Mouse (Mus musculus) midbrain, embryonic 16.5 days (tissue): ENCODE measurements around the gene Cactin. TPM values are rescaled to one million over a fixed set of nuclear protein-coding genes. Genes with fewer than 3 reads are reported as not detected.

Experiments used
- ATAC-seq: fragments of 200-750 bp; cut with Nextera tagmentation; 2 replicates; pipeline ENCODE4 v1.8.0; 2017; ENCODE audit warnings: moderate TSS enrichment
- H3K27ac ChIP-seq: fragments of 300-500 bp; sonication (generic); 2 replicates; pipeline ENCODE4 v1.5.1; 2014; ENCODE audit warnings: mild to moderate bottlenecking, low read length, mixed read lengths
- H3K27me3 ChIP-seq: fragments of 300-500 bp; sonication (generic); 2 replicates; pipeline ENCODE4 v1.6.1; 2014; ENCODE audit warnings: low read depth, low read length, mixed read lengths; ENCODE audit not compliant: control insufficient read depth, insufficient read depth
- H3K36me3 ChIP-seq: fragments of 300-500 bp; sonication (generic); 2 replicates; pipeline ENCODE4 v1.6.1; 2014; ENCODE audit warnings: mild to moderate bottlenecking, low read length, moderate library complexity, mixed read lengths; ENCODE audit not compliant: control insufficient read depth, insufficient read depth
- H3K4me1 ChIP-seq: fragments of 300-500 bp; sonication (generic); 2 replicates; pipeline ENCODE4 v1.6.1; 2014; ENCODE audit warnings: mild to moderate bottlenecking, low read length, mixed read lengths; ENCODE audit not compliant: control insufficient read depth, insufficient read depth
- H3K4me2 ChIP-seq: fragments of 300-500 bp; sonication (generic); 2 replicates; pipeline ENCODE4 v1.6.1; 2014; ENCODE audit warnings: mild to moderate bottlenecking, low read length, mixed read lengths
- H3K4me3 ChIP-seq: fragments of 300-500 bp; sonication (generic); 2 replicates; pipeline ENCODE4 v1.5.1; 2014; ENCODE audit warnings: low read depth, mild to moderate bottlenecking, low read length, moderate library complexity, mixed read lengths
- H3K9ac ChIP-seq: fragments of 300-500 bp; sonication (generic); 2 replicates; pipeline ENCODE4 v1.6.1; 2014; ENCODE audit warnings: low read depth, low read length, mixed read lengths
- H3K9me3 ChIP-seq: fragments of 300-500 bp; sonication (generic); replicated peaks from 2 replicates; pipeline ENCODE4 v1.6.1; 2014; ENCODE audit warnings: mild to moderate bottlenecking, low read length, mixed read lengths; ENCODE audit not compliant: control insufficient read depth, poor library complexity, severe bottlenecking
- WGBS: fragments of 180-500 bp; shearing (Covaris S2); extraction: QIAGEN DNeasy Blood & Tissue Kit; methylation state at CpG from one replicate; pipeline ENCODE4 v1.1.7; 2014; 5-methylcytosine and 5-hydroxymethylcytosine counted together
- polyA plus RNA-seq: library from polyadenylated mRNA; unstranded; fragments of >200 nt; fragmentation: Nextera tagmentation; extraction: Ambion mirVana; gene quantifications from 2 replicates; pipeline ENCODE4 v1.2.1, GENCODE M21; 2015

Gene Cactin
- polyA plus RNA-seq, 1 experiment from 2014 or later, result 27.6 TPM

DNA sequence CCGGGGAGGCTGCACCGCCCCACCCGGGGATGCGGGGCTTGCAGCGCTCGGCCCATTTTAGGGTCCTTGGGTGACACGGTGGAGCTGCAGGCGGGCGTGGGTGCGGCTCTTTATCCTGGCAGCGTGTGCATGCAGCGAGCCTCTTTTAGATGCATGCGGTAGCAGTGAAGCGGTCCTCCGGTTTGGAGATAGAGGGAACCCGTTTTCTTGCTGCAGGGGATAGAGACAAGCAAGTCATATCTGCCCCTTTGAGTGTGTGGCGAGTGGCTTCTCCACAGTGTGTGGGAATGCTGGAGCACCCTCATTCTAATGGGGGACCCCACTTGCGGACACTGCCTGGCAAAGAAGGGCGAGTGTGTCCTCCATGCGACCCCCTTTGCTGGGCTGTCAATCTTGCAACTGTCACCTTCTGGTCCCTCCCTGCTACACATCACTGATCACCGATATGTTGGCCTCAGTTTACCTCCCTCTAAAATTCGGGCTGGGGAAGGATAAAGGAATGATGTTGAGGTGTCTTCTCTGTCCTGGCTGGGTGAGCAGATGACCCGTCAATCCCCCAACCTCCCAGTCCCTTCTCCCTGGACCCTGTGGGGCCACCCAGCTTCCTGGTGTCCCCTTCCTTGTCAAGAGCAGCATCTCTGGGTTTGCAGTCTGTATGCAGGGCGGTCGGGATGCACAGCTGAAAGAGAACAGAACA lies 27.4 kb upstream of the Cactin start:
- WGBS, result 4% methylated on average over 25 of the region's 25 CpGs
- Histone ChIP-seq H3K9me3 (no peaks in the 10 kb centered on the region), H3K4me3 (peak overlapping the region; percentile 89), H3K4me1 (peaks cover 19% of the 10 kb centered on the region), H3K36me3 (no peaks in the 10 kb centered on the region), H3K27ac (peak overlapping the region; percentile 89), H3K27me3 (peaks cover 14% of the 10 kb centered on the region), H3K9ac (peak overlapping the region; percentile 93), H3K4me2 (peak overlapping the region; percentile 66)
- no peak for ATAC-seq

GRCm38 (mm10) chr10:81294442-81294841 lies 26.5 kb upstream of the Cactin start:
- Histone ChIP-seq H3K9me3 (no peaks in the 10 kb centered on the region), H3K27me3 (peaks cover 14% of the 10 kb centered on the region), H3K4me1 (peaks cover 19% of the 10 kb centered on the region), H3K36me3 (no peaks in the 10 kb centered on the region), H3K4me2 (peak overlapping the region; percentile 66), H3K9ac (peak overlapping the region; percentile 93), H3K4me3 (peak overlapping the region; percentile 89), H3K27ac (no peak overlapping the region)
- WGBS, result 67% methylated on average over 8 of the region's 8 CpGs
- no peak for ATAC-seq

- H3K27me3 ChIP-seq, result peaks cover 11% of the 10 kb centered on the region
- H3K27ac ChIP-seq, result no peak overlapping the region
- no peak overlapping the region for H3K9ac ChIP-seq
- no peak for ATAC-seq
- 97% methylated on average over 6 of the region's 6 CpGs for WGBS
- H3K36me3 ChIP-seq, result no peaks in the 10 kb centered on the region
- no peak overlapping the region; the same call in 1 of the 2 replicates for H3K4me2 ChIP-seq
- H3K4me1 ChIP-seq, result peaks cover 19% of the 10 kb centered on the region
- H3K9me3 ChIP-seq, result no peaks in the 10 kb centered on the region
- no peak overlapping the region for H3K4me3 ChIP-seq
These were observed 25.7 kb upstream of the Cactin start for GRCm38 (mm10) chr10:81295185-81295584.

GRCm38 (mm10) chr10:81297246-81297645 lies 23.7 kb upstream of the Cactin start:
- no peaks in the 10 kb centered on the region for H3K9me3 ChIP-seq
- H3K9ac ChIP-seq, result no peak overlapping the region
- no peak overlapping the region for H3K4me3 ChIP-seq
- H3K4me1 ChIP-seq, result peaks cover 19% of the 10 kb centered on the region
- H3K27ac ChIP-seq, result no peak overlapping the region
- no peaks in the 10 kb centered on the region for H3K36me3 ChIP-seq
- H3K4me2 ChIP-seq, result no peak overlapping the region
- no peaks in the 10 kb centered on the region for H3K27me3 ChIP-seq
- no peak for ATAC-seq
- 86% methylated on average over 6 of the region's 6 CpGs for WGBS

GRCm38 (mm10) chr10:81297845-81298244 lies 23.1 kb upstream of the Cactin start:
- Histone ChIP-seq H3K9me3 (no peaks in the 10 kb centered on the region), H3K4me3 (no peak overlapping the region), H3K27me3 (no peaks in the 10 kb centered on the region), H3K36me3 (no peaks in the 10 kb centered on the region), H3K4me2 (no peak overlapping the region), H3K4me1 (peaks cover 19% of the 10 kb centered on the region), H3K27ac (0 out of 2 replicates have a peak overlapping the region, but pooled peaks have one; percentile 22), H3K9ac (no peak overlapping the region)
- no peak for ATAC-seq
- WGBS, result 81% methylated on average over 10 of the region's 10 CpGs

DNA sequence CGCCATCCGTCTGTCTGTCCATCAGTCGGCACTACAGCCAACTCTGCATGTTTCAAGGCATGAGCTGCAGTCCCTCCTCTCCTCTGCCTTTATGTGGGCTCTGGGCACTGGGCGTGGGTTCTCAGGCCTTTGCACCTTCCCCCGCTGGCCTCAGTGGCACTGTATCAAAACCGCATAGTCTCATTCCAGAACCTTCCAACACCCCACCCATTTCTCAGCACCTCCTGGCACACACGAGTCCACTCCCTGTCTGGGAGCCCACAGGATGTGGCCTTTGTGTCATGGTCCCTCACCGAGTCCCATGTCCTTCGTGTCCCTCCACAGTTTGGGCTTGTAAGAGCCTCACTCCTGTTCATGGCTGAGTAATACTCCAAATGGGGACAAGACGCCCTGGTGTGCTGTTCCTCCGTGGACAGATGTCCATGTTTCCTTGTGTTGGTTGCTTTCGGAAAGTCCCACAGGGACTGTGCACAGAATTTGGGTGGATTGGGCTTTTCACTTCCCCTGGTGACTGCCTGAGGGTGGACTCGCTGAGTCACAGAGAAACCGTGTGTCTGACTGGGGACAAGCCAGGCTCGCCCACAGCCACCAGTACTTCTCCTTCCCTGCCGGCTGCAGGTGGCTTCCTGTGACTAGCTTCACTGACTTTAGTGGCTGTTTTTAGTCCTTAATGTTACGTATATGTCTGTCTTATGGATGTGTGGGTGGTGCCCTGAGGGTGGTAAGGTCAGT lies 22.4 kb upstream of the Cactin start:
- Histone ChIP-seq H3K4me2 (no peak overlapping the region), H3K4me3 (no peak overlapping the region), H3K9me3 (no peaks in the 10 kb centered on the region), H3K36me3 (no peaks in the 10 kb centered on the region), H3K27ac (no peak overlapping the region), H3K4me1 (peaks cover 24% of the 10 kb centered on the region), H3K27me3 (no peaks in the 10 kb centered on the region), H3K9ac (no peak overlapping the region)
- ATAC-seq, result no peak
- WGBS, result 93% methylated on average over 17 of the region's 17 CpGs

- no peak for ATAC-seq
- no peaks in the 10 kb centered on the region for H3K9me3 ChIP-seq
- no peaks in the 10 kb centered on the region for H3K36me3 ChIP-seq
- H3K27ac ChIP-seq, result no peak overlapping the region
- 92% methylated on average over 14 of the region's 14 CpGs for WGBS
- no peaks in the 10 kb centered on the region for H3K27me3 ChIP-seq
- H3K9ac ChIP-seq, result no peak overlapping the region; the same call in 1 of the 2 replicates
- H3K4me2 ChIP-seq, result no peak overlapping the region
- peaks cover 15% of the 10 kb centered on the region for H3K4me1 ChIP-seq
- H3K4me3 ChIP-seq, result no peak overlapping the region
These were observed 21.1 kb upstream of the Cactin start for GRCm38 (mm10) chr10:81299585-81300351.

DNA sequence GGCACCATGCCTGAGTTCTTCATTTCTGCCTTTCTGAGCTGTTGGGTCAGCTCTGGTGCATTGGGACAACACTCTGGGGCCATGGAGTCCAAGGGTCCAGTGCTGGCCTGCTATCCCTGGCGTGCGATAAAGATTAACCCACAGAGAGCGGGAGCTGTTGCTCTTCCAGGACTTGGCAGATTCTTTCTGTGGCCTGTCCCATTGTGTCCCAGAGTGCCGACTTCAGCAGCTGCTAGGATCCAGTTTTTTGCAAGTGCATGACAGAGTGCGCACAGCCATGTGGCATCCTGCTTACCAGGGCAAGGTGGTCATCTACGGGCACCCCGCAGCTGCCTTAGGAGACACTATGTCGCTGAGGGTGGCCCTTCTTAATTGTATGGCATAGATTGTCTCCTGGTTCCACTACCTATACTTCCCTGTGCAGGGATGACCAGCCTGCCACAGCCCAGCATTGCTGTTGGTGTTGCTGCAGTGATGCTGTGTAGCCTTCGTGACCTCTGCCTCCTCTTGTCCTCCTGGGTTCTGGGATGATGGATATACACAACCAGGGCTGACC lies 20.5 kb upstream of the Cactin start:
- H3K9me3 ChIP-seq, result no peaks in the 10 kb centered on the region
- no peak overlapping the region for H3K9ac ChIP-seq
- H3K4me1 ChIP-seq, result peaks cover 9% of the 10 kb centered on the region
- 85% methylated on average over 9 of the region's 9 CpGs for WGBS
- no peaks in the 10 kb centered on the region for H3K27me3 ChIP-seq
- no peak overlapping the region for H3K27ac ChIP-seq
- ATAC-seq, result no peak
- H3K4me2 ChIP-seq, result no peak overlapping the region
- H3K36me3 ChIP-seq, result no peaks in the 10 kb centered on the region
- H3K4me3 ChIP-seq, result no peak overlapping the region
